Mouse (Mus musculus) cerebral cortex, adult 2 months (tissue): ENCODE data around the gene Amer3.

Experiments used
- WGBS: fragments of 180-500 bp; shearing (Covaris S2); methylation state at CpG from one replicate; pipeline ENCODE4 v1.1.7; 2018; 5-methylcytosine and 5-hydroxymethylcytosine counted together

The Amer3 gene

DNA sequence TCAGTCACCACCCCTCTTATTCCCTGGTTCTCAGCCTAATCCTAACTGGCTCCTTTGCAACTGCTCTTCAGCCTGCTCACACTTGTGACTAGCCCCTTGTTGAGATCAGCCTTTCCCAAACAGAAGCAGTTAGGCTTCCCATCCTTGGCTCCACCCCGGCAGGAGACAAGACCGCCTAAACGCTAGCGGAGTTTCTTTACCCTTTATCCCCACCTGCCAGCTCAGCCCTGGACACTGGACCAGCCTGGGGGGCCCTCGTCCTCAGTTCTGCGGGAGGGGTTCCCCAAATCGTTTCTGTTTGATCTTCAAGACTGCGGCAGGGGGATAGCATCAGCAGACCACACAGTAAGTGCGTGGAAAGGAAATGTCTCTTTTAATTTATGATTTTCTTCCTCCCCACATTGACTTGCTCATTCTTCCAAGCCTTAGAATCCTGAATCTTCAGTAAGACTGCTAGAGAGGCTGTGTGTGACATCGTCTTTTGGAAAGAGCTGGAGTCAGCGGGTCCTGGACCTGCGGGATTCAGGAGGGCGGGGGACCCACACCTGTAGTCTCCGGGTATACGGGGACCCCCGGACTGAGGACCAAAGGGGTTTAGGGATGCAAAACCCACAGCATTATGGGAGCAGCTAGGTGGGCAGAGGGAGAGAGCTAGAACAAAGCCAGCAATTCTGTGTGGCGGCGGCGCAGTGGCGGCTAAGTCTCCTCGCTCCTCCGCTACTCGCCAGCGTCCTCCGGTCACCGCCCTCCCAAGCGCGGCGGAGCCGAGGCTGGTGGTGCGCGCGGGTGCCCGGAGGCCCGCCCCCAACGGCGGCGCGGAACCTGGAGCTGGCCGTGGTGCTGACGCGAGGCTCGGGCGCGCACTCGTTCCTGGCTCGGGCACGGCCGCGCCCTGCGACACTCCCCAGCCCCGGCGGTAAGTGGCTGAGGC lies at the start of gene Amer3:
Gene Amer3 (plus strand): TSS at position 807 of the 931 bp plus-strand sequence.
- under 1% methylated on average over 53 of the region's 53 CpGs for WGBS

GRCm38 (mm10) chr1:34534574-34534973 lies 44.9 kb upstream of the Amer3 start:
- 61% methylated on average over 3 of the region's 3 CpGs for WGBS

DNA sequence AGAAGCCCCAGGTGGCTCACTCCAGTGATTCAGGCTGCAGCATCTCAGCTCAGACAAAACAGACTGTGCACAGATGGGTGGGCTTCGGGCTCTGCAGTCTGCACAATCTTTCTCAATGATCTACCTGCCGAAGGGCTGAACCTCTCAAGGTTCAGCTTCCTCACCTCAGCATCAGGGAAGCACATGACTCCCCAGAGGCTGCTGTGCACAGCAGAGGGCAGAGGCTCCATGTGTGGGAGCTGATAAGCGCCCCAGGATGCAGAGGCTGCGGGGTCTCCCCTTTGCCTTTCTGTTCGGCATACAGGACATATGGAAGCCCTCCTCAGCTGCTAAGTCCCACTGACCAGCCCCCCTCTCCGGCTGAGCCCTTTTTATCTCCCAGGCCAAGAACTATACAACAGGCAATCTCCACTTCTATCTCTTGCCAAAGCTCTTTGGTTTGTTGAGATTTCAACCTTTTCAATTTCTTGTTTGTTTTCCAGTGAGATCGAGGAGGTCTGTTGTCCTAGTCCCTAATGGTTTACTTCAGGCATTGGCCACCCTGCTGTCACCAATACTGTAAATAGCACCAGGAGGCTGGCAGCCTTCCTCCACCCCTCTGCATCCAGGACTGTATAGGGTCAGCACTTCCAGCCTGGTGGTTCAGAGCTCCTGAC lies 44.3 kb upstream of the Amer3 start, which contains the start of gene Cfc1:
Gene Cfc1 (plus strand): TSS at position 606 of the 656 bp plus-strand sequence.
- WGBS: 60% methylated on average over 7 of the region's 7 CpGs

- WGBS: 6% methylated on average over 14 of the region's 14 CpGs
Observed at GRCm38 (mm10) chr1:34536291-34536766, 43.1 kb upstream of the Amer3 start.

DNA sequence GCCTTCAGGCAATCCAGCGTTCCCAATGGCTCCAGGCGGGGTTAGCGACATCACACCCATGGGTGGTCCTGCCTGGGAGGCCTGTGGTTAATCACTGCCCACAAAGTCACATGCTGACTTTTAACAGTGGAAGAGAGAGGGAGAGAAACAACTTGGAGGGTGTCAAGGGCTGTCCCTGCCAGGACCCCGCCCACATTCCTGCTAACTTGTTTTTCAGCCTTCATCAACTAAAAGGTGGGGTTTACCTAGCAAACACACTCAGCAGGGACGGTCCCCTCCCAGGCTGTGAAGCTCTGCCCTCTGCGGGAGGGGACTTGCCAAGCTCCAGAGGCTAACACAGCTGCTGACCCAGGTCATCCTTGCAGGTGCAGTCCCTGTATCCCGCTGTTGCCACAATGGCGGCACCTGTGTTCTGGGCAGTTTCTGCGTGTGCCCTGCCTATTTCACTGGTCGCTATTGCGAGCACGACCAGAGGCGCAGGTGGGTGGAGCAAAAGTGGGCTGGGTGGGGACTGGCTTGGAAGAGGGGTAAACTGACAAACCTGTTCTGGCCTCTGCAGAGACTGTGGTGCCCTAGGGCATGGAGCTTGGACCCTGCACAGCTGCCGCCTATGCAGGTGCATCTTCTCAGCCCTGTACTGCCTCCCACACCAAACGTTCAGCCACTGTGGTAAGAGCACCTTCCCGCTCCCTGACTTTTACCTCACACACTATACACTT lies 42.5 kb upstream of the Amer3 start:
- 8% methylated on average over 16 of the region's 16 CpGs for WGBS

DNA sequence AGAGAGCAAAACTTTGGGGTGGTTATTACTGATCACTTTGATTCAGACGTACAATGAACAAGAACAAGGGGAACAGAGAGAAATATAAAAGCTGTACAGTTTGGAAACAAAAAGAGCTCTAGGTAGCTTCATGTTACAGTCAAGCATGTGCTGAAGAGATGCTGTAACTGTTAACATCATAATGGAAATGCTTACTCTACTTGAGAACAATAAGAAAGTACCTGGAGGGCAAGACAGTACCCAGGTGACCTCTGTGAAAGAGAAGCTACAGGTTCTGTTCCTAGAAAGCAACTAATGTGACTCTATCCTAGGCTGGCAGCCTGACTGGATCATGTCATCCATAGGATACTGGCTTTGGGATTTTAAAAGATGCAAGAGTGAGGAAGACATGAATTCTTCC lies 32.4 kb upstream of the Amer3 start:
- WGBS: 93% methylated on average over 1 of the region's 1 CpGs

DNA sequence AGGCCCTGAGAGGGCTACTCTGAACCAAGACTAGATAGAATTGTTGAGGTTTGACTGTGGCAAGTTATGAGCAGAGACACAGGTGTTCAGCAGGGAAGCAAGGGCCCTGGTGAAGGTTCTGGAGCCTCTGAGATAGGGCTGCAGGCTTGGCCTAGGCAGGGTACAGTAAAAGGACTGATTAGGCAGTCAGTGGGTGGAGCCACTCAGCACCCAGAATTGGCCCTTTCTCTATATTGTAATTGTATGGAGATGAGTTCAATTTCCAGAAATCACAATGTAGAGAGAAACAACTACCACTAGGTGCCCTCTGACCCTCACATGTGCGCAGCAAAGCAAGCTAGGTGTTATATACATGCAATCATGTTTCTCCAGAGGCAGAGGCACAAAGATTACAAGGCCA lies 25.8 kb upstream of the Amer3 start:
- WGBS: 92% methylated on average over 1 of the region's 1 CpGs

GRCm38 (mm10) chr1:34554275-34554674 lies 25.2 kb upstream of the Amer3 start:
- WGBS: 93% methylated on average over 7 of the region's 7 CpGs

- WGBS: 90% methylated on average over 15 of the region's 15 CpGs
Observed at GRCm38 (mm10) chr1:34560843-34561242, 18.6 kb upstream of the Amer3 start, which contains the start of gene Prss40. Gene Prss40, minus strand, starts transcription at chr1:34560943.

GRCm38 (mm10) chr1:34564383-34565045 lies 14.9 kb upstream of the Amer3 start:
- WGBS: 85% methylated on average over 8 of the region's 8 CpGs

DNA sequence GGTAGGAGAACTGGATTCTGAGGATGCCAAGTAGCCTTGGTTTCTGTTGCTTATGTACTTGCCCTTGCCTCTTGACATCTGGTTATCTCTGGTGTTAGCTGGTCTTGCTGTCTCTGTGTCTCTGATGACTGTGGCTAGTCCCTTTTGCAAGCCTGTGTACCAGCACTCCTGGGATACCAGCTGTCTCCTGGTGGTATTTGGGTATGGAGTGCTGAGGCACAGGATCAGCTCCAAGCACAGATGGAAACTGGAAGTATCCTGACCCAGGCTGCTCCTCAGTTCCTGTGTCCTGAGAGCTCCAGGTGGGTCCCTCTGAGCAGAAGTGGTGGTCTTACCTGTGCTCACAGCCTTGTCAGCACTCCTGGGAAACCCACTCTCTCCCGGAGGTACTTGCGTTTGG lies 11.3 kb upstream of the Amer3 start:
- 91% methylated on average over 2 of the region's 2 CpGs for WGBS

DNA sequence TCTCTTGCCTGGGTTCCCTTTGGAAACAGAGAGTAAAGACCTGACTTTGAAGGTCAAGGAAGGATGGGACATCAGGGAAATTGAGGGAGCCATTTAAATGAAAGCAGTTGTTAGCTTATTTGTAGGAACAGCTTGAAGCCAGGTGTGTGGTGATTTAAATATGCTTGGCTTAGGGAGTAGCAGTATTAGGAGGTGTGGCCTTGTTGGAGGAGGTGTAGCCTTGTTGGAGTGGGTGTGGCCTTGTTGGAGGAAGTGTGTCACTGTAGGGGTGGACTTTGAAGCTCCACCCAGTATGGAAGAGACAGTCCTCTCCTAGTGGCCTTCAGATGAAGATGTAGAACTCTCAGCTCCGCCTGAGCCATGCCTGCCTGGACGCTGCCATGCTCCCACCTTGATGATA lies 9.6 kb upstream of the Amer3 start:
- 94% methylated on average over 2 of the region's 2 CpGs for WGBS

- WGBS: 36% methylated on average over 6 of the region's 6 CpGs
Observed at GRCm38 (mm10) chr1:34571431-34571830, 8.0 kb upstream of the Amer3 start.

GRCm38 (mm10) chr1:34573221-34573620 lies 6.2 kb upstream of the Amer3 start:
- WGBS: 90% methylated on average over 6 of the region's 6 CpGs

- under 1% methylated on average over 18 of the region's 18 CpGs for WGBS
Observed at GRCm38 (mm10) chr1:34579782-34580356, 412 bp downstream of the Amer3 start.

DNA sequence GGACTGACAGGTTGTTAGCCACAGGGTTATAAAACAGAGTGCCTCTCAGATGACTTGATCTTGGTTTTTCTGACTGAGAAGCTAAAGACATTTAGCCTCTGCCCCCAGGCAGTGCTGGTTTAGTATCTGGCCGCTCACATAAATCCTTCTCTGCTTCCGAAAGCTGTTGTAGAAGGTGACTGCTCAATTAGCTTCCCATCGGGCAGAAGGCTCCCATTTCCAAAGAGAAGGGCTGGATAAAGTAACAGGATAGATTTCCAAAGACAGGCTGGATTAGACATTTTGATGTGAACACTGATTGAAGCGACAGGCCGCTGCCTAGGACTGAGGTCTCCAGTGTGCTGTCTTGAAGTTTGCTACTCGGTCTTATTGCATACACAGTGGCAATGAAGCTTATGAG lies 2.8 kb downstream of the Amer3 start:
- 71% methylated on average over 6 of the region's 6 CpGs for WGBS

- 10% methylated on average over 4 of the region's 4 CpGs for WGBS
Observed at GRCm38 (mm10) chr1:34583821-34584263, 4.4 kb downstream of the Amer3 start.

DNA sequence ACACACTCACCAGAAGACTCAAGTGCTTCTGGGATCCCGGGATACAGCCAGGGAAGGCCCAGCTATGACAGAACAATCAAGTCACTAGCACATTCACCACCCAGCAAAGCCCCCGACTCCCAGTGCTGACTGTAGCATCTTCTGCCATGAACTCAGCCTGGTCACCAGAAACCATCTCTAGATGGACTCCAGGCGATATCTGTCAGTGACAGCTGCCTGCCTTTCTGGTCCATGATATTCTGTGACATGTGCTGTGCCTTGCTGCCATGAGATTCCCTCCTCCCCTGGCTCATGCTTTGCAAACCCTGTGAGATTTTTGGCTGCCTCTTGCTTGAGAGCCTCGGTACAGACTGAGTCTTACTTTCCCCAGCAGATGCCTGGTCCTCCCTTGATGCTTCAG lies 5.3 kb downstream of the Amer3 start:
- 61% methylated on average over 4 of the region's 4 CpGs for WGBS

GRCm38 (mm10) chr1:34587298-34588096 lies 8.0 kb downstream of the Amer3 start:
- WGBS: 85% methylated on average over 22 of the region's 22 CpGs

DNA sequence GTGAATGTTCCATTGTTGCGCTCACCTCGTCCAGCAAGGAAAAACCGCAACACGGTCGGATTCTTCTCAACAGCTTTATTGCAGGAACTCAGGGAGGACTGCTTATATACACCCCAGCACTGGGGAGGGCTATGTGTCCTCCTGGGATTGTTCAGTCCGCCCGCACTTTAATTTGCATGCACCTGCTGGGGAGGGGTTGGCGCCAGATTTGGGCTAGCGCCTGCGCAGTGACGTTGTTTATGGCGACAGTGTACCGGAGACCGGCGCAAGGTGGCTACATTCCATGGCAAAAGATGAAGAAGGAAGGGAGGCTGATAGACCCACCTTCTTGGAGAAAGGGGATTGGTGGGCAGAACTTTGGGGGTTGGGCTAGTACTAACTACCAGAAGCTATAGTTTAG lies 20.5 kb downstream of the Amer3 start:
- WGBS: 79% methylated on average over 15 of the region's 15 CpGs
